16 mouse cellular contexts compared by ENCODE assay signal in the genomic region with DNA sequence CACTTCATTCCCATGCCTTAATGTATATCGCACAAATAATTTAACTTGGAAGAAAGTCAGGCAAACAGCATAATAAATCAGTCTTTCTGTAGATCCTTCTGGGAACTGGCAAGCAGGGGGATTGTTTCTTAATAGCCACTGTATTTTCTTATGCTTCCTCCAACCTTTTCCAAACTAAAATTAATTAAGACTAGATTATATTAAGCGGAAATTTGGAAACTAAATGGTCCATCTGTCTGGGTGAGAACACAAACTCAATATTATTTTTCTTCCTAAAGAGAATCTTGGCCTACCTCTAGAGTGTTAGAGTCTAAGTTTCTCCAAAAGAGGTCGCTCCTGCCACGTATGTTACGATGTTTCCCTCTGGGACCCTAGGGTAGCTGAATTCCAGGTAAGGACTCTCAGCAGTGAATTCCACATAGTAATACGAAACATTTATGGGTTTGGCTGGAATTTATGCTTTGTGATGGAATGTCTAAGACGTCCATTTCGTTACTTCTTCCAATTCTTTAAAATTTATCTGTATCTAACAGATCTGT. TPM values are rescaled to one million over a fixed set of nuclear protein-coding genes. Genes with fewer than 3 reads are reported as not detected.
DNase-seq lines count a peak whose midpoint lies in the region; ATAC-seq and TF ChIP-seq lines count a peak whose summit lies in the region.
"Had no signal": no experiment of that assay in that cellular context is flagged by ENCODE, and none has a peak within 500 bp of the region (broad histone marks: within the 10 kb centered on the region; RNA-seq: fewer than 3 reads in every experiment).

No protein-coding gene starts in this region.

- WGBS in forebrain, embryonic 15.5 days, result 78% methylated on average over 8 of the region's 8 CpGs
- 80% methylated on average over 8 of the region's 8 CpGs for WGBS in forebrain, embryonic 11.5 days
- 79% methylated on average over 8 of the region's 8 CpGs for WGBS in liver, postnatal 0 days (ENCODE audit: insufficient replicate concordance)
- 70% methylated on average over 8 of the region's 8 CpGs for WGBS in embryonic facial prominence, embryonic 14.5 days
- WGBS in kidney, adult 2 months, result 88% methylated on average over 8 of the region's 8 CpGs

- H3K4me2 ChIP-seq in forebrain, embryonic 15.5 days (replicated peaks), result no peak overlapping the region
- no peak overlapping the region for H3K4me2 ChIP-seq in forebrain, embryonic 11.5 days (ENCODE audit: low read depth, low read length, severe bottlenecking)
- no peak overlapping the region for H3K4me2 ChIP-seq in liver, postnatal 0 days (ENCODE audit: low read depth, low read length)
- no peak overlapping the region for H3K4me2 ChIP-seq in embryonic facial prominence, embryonic 14.5 days (ENCODE audit: low read depth, low read length)
- H3K4me2 ChIP-seq: limb, embryonic 15.5 days; midbrain, embryonic 11.5 days had no signal

- TF ChIP-seq CTCF in liver, postnatal 0 days (IDR thresholded peaks at IDR 0.05; ENCODE audit: low read depth), result 0 out of 2 replicates have a peak, but pooled peaks have one; percentile 9
- no peak for TF ChIP-seq CTCF in kidney, adult 2 months (conservative IDR thresholded peaks at IDR 0.05; ENCODE audit: insufficient read depth, insufficient read length, low read depth, low read length)

- TF ChIP-seq EP300 in liver, postnatal 0 days (IDR thresholded peaks at IDR 0.05; ENCODE audit: low read depth), result no peak

- TF ChIP-seq POLR2A in kidney, adult 2 months (IDR thresholded peaks at IDR 0.05; ENCODE audit: low read depth, low read length), result no peak

- H3K9ac ChIP-seq in forebrain, embryonic 15.5 days (replicated peaks), result no peak overlapping the region
- H3K9ac ChIP-seq in forebrain, embryonic 11.5 days (ENCODE audit: low read length), result no peak overlapping the region
- H3K9ac ChIP-seq in liver, postnatal 0 days (replicated peaks), result no peak overlapping the region
- H3K9ac ChIP-seq in ES-E14 (ENCODE audit: insufficient read depth, low read depth, low read length, poor library complexity, severe bottlenecking), result no peak overlapping the region
- no peak overlapping the region for H3K9ac ChIP-seq in embryonic facial prominence, embryonic 14.5 days (ENCODE audit: low read depth, low read length)
- H3K9ac ChIP-seq: limb, embryonic 15.5 days had no signal

- peak; percentile 56; the same call in 1 of the 2 replicates for ATAC-seq in forebrain, embryonic 15.5 days (replicated peaks)
- no peak for ATAC-seq in forebrain, embryonic 11.5 days (replicated peaks; ENCODE audit: low FRiP score)
- ATAC-seq in liver, postnatal 0 days, result no peak
- ATAC-seq in embryonic facial prominence, embryonic 14.5 days (ENCODE audit: low read depth), result no peak
- ATAC-seq: inflammation-experienced regulatory T-cells, adult 6 months had no signal

- no peaks in the 10 kb centered on the region for H3K4me1 ChIP-seq in forebrain, embryonic 15.5 days
- no peaks in the 10 kb centered on the region for H3K4me1 ChIP-seq in forebrain, embryonic 11.5 days (replicated peaks; ENCODE audit: control insufficient read depth, insufficient read depth, low read length)
- H3K4me1 ChIP-seq in liver, postnatal 0 days (ENCODE audit: insufficient read depth), result no peaks in the 10 kb centered on the region
- H3K4me1 ChIP-seq in ES-E14 (ENCODE audit: control insufficient read depth in 2 of 2, insufficient read depth in 2 of 2, low read length in 2 of 2, poor library complexity in 1 of 2), result peaks cover 0 to 1% of the 10 kb centered on the region in 2 experiments; a peak in 1 of 4 replicates
- H3K4me1 ChIP-seq in embryonic facial prominence, embryonic 14.5 days (ENCODE audit: control insufficient read depth, insufficient read depth, low read length), result no peaks in the 10 kb centered on the region
- H3K4me1 ChIP-seq in kidney, adult 2 months (ENCODE audit: control insufficient read depth, insufficient read depth, low read length), result no peaks in the 10 kb centered on the region
- H3K4me1 ChIP-seq: limb, embryonic 15.5 days had no signal

- in situ Hi-C loops in ES-E14 (cut with MboI; ENCODE audit: low sequenced_read_pairs in 2 of 2, unreplicated experiment in 2 of 2), result loop anchor here (5.0 to 25.0 kb wide), 3 partner anchors 730 to 935 kb away; a partner anchor contains a TSS

- no peak for DNase-seq in forebrain, embryonic 11.5 days (ENCODE audit: low spot score)
- DNase-seq in liver, postnatal 0 days, result no peak
- DNase-seq in liver (no peak), ES-E14 (ENCODE audit: low read depth, low spot score) (peak; percentile 61)
- peak; percentile 40 for DNase-seq in embryonic facial prominence, embryonic 14.5 days (ENCODE audit: low spot score)
- no peak for DNase-seq in kidney, adult 2 months
- no peak for DNase-seq in cerebellum, postnatal 4 days (ENCODE audit: low spot score in 2 of 2)
- DNase-seq: adrenal gland, postnatal 10 days; cerebellum, postnatal 14 days; kidney, postnatal 4 days; right cerebral cortex, postnatal 25 days; thymus, adult 18-20 months had no signal

- no peaks in the 10 kb centered on the region for H3K9me3 ChIP-seq in forebrain, embryonic 15.5 days
- peaks cover 2% of the 10 kb centered on the region; the same call in 1 of the 2 replicates for H3K9me3 ChIP-seq in forebrain, embryonic 11.5 days (ENCODE audit: control insufficient read depth, low read length)
- no peaks in the 10 kb centered on the region for H3K9me3 ChIP-seq in liver, postnatal 0 days (ENCODE audit: low read length)
- H3K9me3 ChIP-seq in ES-E14 (ENCODE audit: control insufficient read depth, insufficient read depth, low read depth, low read length), result no peaks in the 10 kb centered on the region
- H3K9me3 ChIP-seq in embryonic facial prominence, embryonic 14.5 days (ENCODE audit: control insufficient read depth, low read length), result peaks cover 6% of the 10 kb centered on the region; the same call in 1 of the 2 replicates
- H3K9me3 ChIP-seq: limb, embryonic 15.5 days had no signal

- no peaks in the 10 kb centered on the region for H3K36me3 ChIP-seq in forebrain, embryonic 15.5 days
- no peaks in the 10 kb centered on the region for H3K36me3 ChIP-seq in forebrain, embryonic 11.5 days (ENCODE audit: control insufficient read depth, insufficient read depth, low read length)
- no peaks in the 10 kb centered on the region for H3K36me3 ChIP-seq in liver, postnatal 0 days (replicated peaks; ENCODE audit: insufficient read depth, low read length)
- no peaks in the 10 kb centered on the region for H3K36me3 ChIP-seq in ES-E14 (ENCODE audit: control insufficient read depth, insufficient read depth, low read length, poor library complexity, severe bottlenecking)
- H3K36me3 ChIP-seq in embryonic facial prominence, embryonic 14.5 days (ENCODE audit: control insufficient read depth, insufficient read depth, low read length), result no peaks in the 10 kb centered on the region
- H3K36me3 ChIP-seq in kidney, adult 2 months (ENCODE audit: control insufficient read depth, insufficient read depth, low read length), result no peaks in the 10 kb centered on the region
- H3K36me3 ChIP-seq: limb, embryonic 15.5 days had no signal

- H3K27ac ChIP-seq in forebrain, embryonic 15.5 days (replicated peaks), result no peak overlapping the region
- H3K27ac ChIP-seq in forebrain, embryonic 11.5 days (ENCODE audit: low read depth, low read length), result no peak overlapping the region
- no peak overlapping the region for H3K27ac ChIP-seq in liver, postnatal 0 days (ENCODE audit: low read depth)
- no peak overlapping the region for H3K27ac ChIP-seq in ES-E14 (ENCODE audit: insufficient read depth, low read depth, low read length, poor library complexity, severe bottlenecking)
- H3K27ac ChIP-seq in embryonic facial prominence, embryonic 14.5 days (replicated peaks; ENCODE audit: low read depth, low read length), result no peak overlapping the region
- H3K27ac ChIP-seq in kidney, adult 2 months (ENCODE audit: insufficient read depth, low read depth, low read length), result no peak overlapping the region
- H3K27ac ChIP-seq: limb, embryonic 15.5 days had no signal

- H3K4me3 ChIP-seq in forebrain, embryonic 15.5 days, result no peak overlapping the region
- no peak overlapping the region for H3K4me3 ChIP-seq in forebrain, embryonic 11.5 days (ENCODE audit: low read depth, low read length)
- H3K4me3 ChIP-seq in liver, postnatal 0 days (ENCODE audit: low read depth, low read length), result no peak overlapping the region
- peak overlapping the region in 1 of 2 experiments; percentile 24; a peak in 1 of 4 replicates for H3K4me3 ChIP-seq in ES-E14 (ENCODE audit: insufficient read depth in 1 of 2, low read depth in 1 of 2, low read length in 2 of 2, poor library complexity in 1 of 2, severe bottlenecking in 1 of 2)
- H3K4me3 ChIP-seq in embryonic facial prominence, embryonic 14.5 days (ENCODE audit: low read depth, low read length), result no peak overlapping the region
- H3K4me3 ChIP-seq in kidney, adult 2 months (ENCODE audit: insufficient read depth, low read depth, low read length), result no peak overlapping the region
- H3K4me3 ChIP-seq: limb, embryonic 15.5 days had no signal

- no peaks in the 10 kb centered on the region for H3K27me3 ChIP-seq in forebrain, embryonic 15.5 days
- no peaks in the 10 kb centered on the region for H3K27me3 ChIP-seq in forebrain, embryonic 11.5 days (ENCODE audit: control insufficient read depth, insufficient read depth, low read length)
- H3K27me3 ChIP-seq in liver, postnatal 0 days (ENCODE audit: insufficient read depth, low read length), result no peaks in the 10 kb centered on the region
- H3K27me3 ChIP-seq in embryonic facial prominence, embryonic 14.5 days (replicated peaks; ENCODE audit: control insufficient read depth, insufficient read depth, low read length), result no peaks in the 10 kb centered on the region
- no peaks in the 10 kb centered on the region for H3K27me3 ChIP-seq in kidney, adult 2 months (replicated peaks; ENCODE audit: control insufficient read depth, insufficient read depth, low read length)
- H3K27me3 ChIP-seq: limb, embryonic 15.5 days had no signal

TF ChIP-seq in ES-E14, 5 proteins besides CTCF, POLR2A, EP300 and RAD21:
- TF ChIP-seq MAFK (IDR thresholded peaks at IDR 0.05; ENCODE audit: insufficient read depth, low read depth, low read length) (no peak), ZC3H11A (IDR thresholded peaks at IDR 0.05; ENCODE audit: borderline replicate concordance, low read depth, low read length) (peak; percentile 90), HCFC1 (IDR thresholded peaks at IDR 0.05; ENCODE audit: borderline replicate concordance, insufficient read depth, low read length) (no peak), ZNF384 (IDR thresholded peaks at IDR 0.05; ENCODE audit: low read depth, low read length) (no peak)

RNA-seq across cellular contexts. Expression of a gene that starts 52.0 kb away (rescaled TPM):
- 34.1 and 40.3 TPM in 2 replicates for polyA plus RNA-seq in forebrain, embryonic 15.5 days (2015; fragmentation: Nextera tagmentation; extraction: Ambion mirVana)
- 42.1 TPM in 2 replicates for polyA plus RNA-seq in forebrain, embryonic 11.5 days (2014; fragmentation: Nextera tagmentation; extraction: Ambion mirVana)
- polyA plus RNA-seq in liver, postnatal 0 days (2015; fragmentation: Nextera tagmentation; extraction: Ambion mirVana), result 8.0 and 8.5 TPM in 2 replicates
- 12.5 and 15.6 TPM in 2 replicates for total RNA-seq in ES-E14 (2012; rRNA removed)
- 39.4 and 42.7 TPM in 2 replicates for polyA plus RNA-seq in embryonic facial prominence, embryonic 14.5 days (2014; fragmentation: Nextera tagmentation; extraction: Ambion mirVana)
- polyA plus RNA-seq in kidney, adult 2 months (2012; rRNA removed), result 12.7 and 15.1 TPM in 2 replicates

Comparison
In these comparisons a context has a peak if more than half of its experiments do, and no peak if none do; other contexts are left out.
1. DNase-seq: peak in ES-E14 (single experiment) and embryonic facial prominence, embryonic 14.5 days (single experiment); none in forebrain, embryonic 11.5 days (single experiment), liver, postnatal 0 days (single experiment), liver (single experiment), kidney, adult 2 months (single experiment) and cerebellum, postnatal 4 days (0 of 2).